Mouse (Mus musculus) effector memory CD4-positive, alpha-beta T cell, adult 5 months (primary cell): ENCODE measurements around the gene Slco4c1. TPM values are rescaled to one million over a fixed set of nuclear protein-coding genes. Genes with fewer than 3 reads are reported as not detected.

ENCODE experiments used
- polyA plus RNA-seq: library from polyadenylated mRNA; unstranded; fragments of 100-300 nt; shearing (Covaris generic); gene quantifications from one replicate; pipeline ENCODE4 v1.2.1, GENCODE M21; 2017

The Slco4c1 gene
- not detected for polyA plus RNA-seq

DNA sequence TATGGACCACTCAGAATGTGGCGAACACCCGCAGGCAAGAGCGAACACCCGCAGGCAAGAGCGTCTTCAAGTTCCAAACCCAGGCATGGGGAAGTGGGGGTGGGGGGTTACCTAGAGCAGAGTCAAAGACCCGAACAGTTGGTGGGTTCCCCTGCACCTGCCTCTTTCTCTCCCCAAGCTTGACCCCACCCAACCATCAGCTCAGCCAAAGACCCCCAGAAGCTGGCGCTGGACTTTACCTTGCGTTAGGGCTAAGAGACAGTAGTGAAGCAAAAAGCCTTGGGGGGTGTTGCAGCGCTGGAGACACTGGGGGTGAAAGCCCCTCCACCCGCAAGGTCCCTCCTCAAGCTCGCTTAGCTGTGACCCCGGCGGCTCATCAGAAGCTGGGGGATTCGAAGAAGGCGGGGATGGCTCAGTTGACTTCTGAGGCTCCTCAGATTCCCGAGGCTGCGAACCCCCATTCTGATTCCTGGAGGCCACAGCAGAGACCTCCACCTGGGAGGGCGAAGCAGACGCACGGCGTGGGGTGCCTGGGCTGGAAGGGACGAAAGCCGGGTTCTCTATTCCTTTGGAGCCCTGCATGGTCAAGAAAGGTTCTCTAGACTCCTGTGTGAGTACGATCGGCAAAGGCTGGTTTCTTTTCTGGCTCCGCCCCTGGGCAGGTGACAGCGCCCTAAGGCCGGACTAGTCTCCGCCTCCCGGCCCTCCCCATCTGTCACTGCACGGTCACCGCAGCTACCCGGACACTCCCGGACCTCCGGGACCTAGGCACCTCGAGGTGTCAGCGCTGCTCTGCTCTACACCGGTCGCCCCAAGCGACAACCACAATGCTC, at the start of gene Slco4c1:
Slco4c1 (minus strand) TSS at position 644 of the 833 bp plus-strand sequence.

